Mouse (Mus musculus): Measurements from ENCODE around the gene Gsta3. TPM values are rescaled to one million over a fixed set of nuclear protein-coding genes. Genes with fewer than 3 reads are reported as not detected.
A peak's percentile ranks its signal among the peaks of the same experiment; 100 is the strongest.
"Not testable (repeated sequence)": the region's sequence is repeated elsewhere in the genome, so short reads cannot be mapped to it uniquely, and the experiment has no call there.

Gene Gsta3
- polyA plus RNA-seq (2016; fragmentation: Nextera tagmentation; extraction: Ambion mirVana): 0.36 and 0.64 TPM in 2 replicates

- Histone ChIP-seq H3K9ac (no peak within 1 kb of the TSS), H3K9me3 (replicated peaks) (no peaks in the 10 kb centered on the region), H3K4me2 (no peak within 1 kb of the TSS), H3K27me3 (replicated peaks) (no peaks in the 10 kb centered on the region; the same call in 1 of the 2 replicates), H3K36me3 (no peaks in the 10 kb centered on the region), H3K27ac (ENCODE audit: poor library complexity, severe bottlenecking) (no peak within 1 kb of the TSS), H3K4me1 (replicated peaks) (no peaks in the 10 kb centered on the region), H3K4me3 (no peak within 1 kb of the TSS)
- no peak for ATAC-seq (ENCODE audit: insufficient number of reproducible peaks, low FRiP score)
- 86% methylated on average over 8 of the region's 8 CpGs for WGBS
Measured at GRCm38 (mm10) chr1:21239911-21240898, at the start of gene Gsta3. Gene Gsta3 (plus strand): TSS chr1:21240589.

GRCm38 (mm10) chr1:21206241-21206640 is 34.1 kb upstream of the Gsta3 start:
- no peak overlapping the region for H3K4me2 ChIP-seq
- H3K27ac ChIP-seq (ENCODE audit: poor library complexity, severe bottlenecking): no peak overlapping the region
- no peak overlapping the region for H3K4me3 ChIP-seq
- ATAC-seq (ENCODE audit: insufficient number of reproducible peaks, low FRiP score): no peak
- 84% methylated on average over 1 of the region's 1 CpGs for WGBS
- no peaks in the 10 kb centered on the region for H3K27me3 ChIP-seq (replicated peaks)
- no peaks in the 10 kb centered on the region for H3K36me3 ChIP-seq
- no peaks in the 10 kb centered on the region for H3K9me3 ChIP-seq (replicated peaks)
- no peaks in the 10 kb centered on the region for H3K4me1 ChIP-seq (replicated peaks)
- no peak overlapping the region for H3K9ac ChIP-seq

GRCm38 (mm10) chr1:21213537-21213936 is 26.9 kb upstream of the Gsta3 start:
- not testable (repeated sequence) for H3K27ac ChIP-seq (ENCODE audit: poor library complexity, severe bottlenecking); H3K36me3 ChIP-seq; H3K27me3 ChIP-seq (replicated peaks); H3K4me3 ChIP-seq; H3K9me3 ChIP-seq (replicated peaks); ATAC-seq (ENCODE audit: insufficient number of reproducible peaks, low FRiP score); H3K4me1 ChIP-seq (replicated peaks); H3K4me2 ChIP-seq; H3K9ac ChIP-seq
- WGBS: 26% methylated on average over 3 of the region's 3 CpGs

- not testable (repeated sequence) for H3K4me2 ChIP-seq; H3K9me3 ChIP-seq (replicated peaks); H3K27me3 ChIP-seq (replicated peaks); H3K4me3 ChIP-seq; H3K4me1 ChIP-seq (replicated peaks); H3K36me3 ChIP-seq; H3K27ac ChIP-seq (ENCODE audit: poor library complexity, severe bottlenecking); ATAC-seq (ENCODE audit: insufficient number of reproducible peaks, low FRiP score); H3K9ac ChIP-seq
- 71% methylated on average over 6 of the region's 6 CpGs for WGBS
Measured at GRCm38 (mm10) chr1:21213991-21214692, 26.2 kb upstream of the Gsta3 start.

DNA sequence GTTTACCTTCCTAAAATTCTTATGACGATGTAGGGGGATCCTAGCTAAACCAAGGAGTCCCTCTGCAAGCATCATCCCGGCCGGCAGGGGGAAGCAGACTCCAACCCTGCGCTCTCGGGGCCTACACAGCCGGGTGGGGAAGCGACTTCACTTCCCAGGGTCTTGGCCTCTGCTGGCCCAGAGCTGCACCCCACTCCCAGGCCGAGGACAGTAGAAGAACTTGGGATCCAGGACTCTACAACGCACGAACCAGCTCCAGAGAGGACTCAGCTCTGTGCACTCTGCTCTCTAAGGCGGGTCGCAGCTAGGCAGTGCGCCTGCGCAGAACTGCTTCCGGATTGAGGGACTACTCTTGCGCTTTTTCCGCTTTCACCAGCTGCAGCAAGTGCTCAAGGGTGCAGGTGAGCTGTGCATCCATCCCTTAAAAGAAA is 21.9 kb upstream of the Gsta3 start, which contains the start of gene Tmem14a:
Gene Tmem14a (plus strand): TSS at position 87 of the 431 bp plus-strand sequence.
- H3K4me2 ChIP-seq: peak within 1 kb of the TSS; percentile 78
- H3K27me3 ChIP-seq (replicated peaks): 0 out of 2 replicates have a peak, but pooled peaks cover 6% of the 10 kb centered on the region
- WGBS: under 1% methylated on average over 17 of the region's 17 CpGs
- ATAC-seq (ENCODE audit: insufficient number of reproducible peaks, low FRiP score): peak; percentile 88
- H3K27ac ChIP-seq (ENCODE audit: poor library complexity, severe bottlenecking): no peak within 1 kb of the TSS
- peaks cover 5% of the 10 kb centered on the region; the same call in 1 of the 2 replicates for H3K4me1 ChIP-seq (replicated peaks)
- H3K9me3 ChIP-seq (replicated peaks): no peaks in the 10 kb centered on the region
- H3K36me3 ChIP-seq: no peaks in the 10 kb centered on the region
- H3K4me3 ChIP-seq: peak within 1 kb of the TSS; percentile 64
- H3K9ac ChIP-seq: peak within 1 kb of the TSS; percentile 76

DNA sequence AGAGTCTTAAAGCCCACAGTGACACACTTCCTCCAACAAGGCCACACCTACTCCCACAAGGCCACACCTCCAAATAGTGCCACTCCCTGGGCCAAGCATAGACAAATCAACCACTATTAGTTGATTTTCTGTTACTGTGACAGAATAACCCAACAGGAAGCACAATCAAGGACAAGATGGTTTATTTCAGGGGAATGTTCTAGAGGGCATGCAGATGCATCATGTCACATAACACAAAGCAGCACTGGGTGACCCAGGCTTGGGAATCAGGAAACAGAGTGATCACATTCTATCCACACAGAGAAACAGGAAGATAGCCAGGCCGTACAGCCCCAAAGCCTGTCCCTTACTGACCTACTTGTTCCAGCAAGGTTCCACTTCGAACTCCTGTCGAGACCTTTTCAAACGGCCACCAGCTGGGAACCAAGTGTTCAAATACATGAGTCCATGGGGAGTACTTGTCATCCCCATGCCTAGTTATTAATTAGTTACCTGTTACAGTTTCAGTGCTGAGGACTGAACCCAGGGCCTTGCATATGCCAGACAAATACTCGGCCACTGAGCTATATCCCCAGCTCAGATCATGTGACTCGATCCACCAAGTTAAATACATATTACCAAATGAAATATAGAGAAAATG is 12.5 kb upstream of the Gsta3 start:
- no peaks in the 10 kb centered on the region for H3K27me3 ChIP-seq (replicated peaks)
- no peak overlapping the region for H3K27ac ChIP-seq (ENCODE audit: poor library complexity, severe bottlenecking)
- no peak overlapping the region for H3K4me3 ChIP-seq
- H3K36me3 ChIP-seq: peaks cover 12% of the 10 kb centered on the region
- H3K9me3 ChIP-seq (replicated peaks): no peaks in the 10 kb centered on the region
- H3K9ac ChIP-seq: no peak overlapping the region
- no peak overlapping the region for H3K4me2 ChIP-seq
- no peak for ATAC-seq (ENCODE audit: insufficient number of reproducible peaks, low FRiP score)
- no peaks in the 10 kb centered on the region for H3K4me1 ChIP-seq (replicated peaks)
- 84% methylated on average over 6 of the region's 6 CpGs for WGBS

DNA sequence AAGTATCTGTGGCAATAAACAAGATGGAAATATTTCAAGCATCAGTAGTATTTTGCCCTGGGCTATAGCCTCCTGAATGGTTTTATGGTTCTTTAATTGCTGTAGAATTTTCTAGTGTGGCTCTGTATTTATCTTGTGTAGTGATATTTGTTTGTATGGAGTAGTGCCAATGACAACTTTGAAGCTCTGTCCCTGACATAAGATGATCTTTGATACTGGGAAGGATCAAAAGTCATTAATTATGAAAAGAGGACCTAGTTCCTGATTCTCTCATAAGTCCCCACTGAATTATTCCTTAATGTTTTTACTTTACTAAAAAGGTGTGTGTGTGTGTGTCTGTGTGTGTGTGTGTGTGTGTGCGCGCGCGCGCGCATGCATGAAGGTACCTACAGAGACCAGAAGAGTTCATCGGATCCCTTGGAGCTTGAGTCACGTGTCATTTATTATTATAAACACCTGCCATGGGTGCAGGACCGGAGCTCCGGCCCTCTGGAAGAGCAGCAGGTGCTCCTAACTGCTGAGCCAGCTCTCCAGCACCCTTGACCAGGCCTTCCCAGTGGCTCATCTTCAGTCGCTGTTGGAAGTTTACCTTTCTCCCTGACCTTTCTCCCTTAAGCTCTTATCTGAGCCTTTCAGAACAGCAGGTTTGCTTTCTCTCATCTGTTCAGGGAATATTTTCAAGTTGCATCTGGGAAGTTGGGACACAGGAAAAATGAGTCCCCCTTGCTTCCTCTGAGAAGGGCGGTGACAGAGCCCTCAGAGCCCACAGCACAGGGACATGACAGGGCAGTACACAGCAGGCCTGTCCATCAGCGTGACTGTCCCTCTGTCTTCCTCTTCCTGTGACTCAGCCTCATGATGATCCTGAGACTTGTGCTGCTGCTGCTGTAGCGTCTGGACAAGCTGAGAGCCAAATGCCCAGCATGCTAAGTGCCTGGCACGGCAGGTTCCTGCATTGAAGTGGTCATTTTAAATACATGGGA is 11.4 kb upstream of the Gsta3 start:
- not testable (repeated sequence) for H3K9ac ChIP-seq; H3K4me1 ChIP-seq (replicated peaks); H3K27me3 ChIP-seq (replicated peaks); H3K4me3 ChIP-seq; H3K4me2 ChIP-seq; ATAC-seq (ENCODE audit: insufficient number of reproducible peaks, low FRiP score); H3K9me3 ChIP-seq (replicated peaks); H3K27ac ChIP-seq (ENCODE audit: poor library complexity, severe bottlenecking)
- H3K36me3 ChIP-seq: peaks cover 12% of the 10 kb centered on the region
- 77% methylated on average over 15 of the region's 15 CpGs for WGBS

GRCm38 (mm10) chr1:21230376-21230775 is 10.0 kb upstream of the Gsta3 start:
- Histone ChIP-seq H3K4me3 (no peak overlapping the region), H3K4me2 (no peak overlapping the region), H3K9me3 (replicated peaks) (no peaks in the 10 kb centered on the region), H3K4me1 (replicated peaks) (no peaks in the 10 kb centered on the region), H3K27ac (ENCODE audit: poor library complexity, severe bottlenecking) (no peak overlapping the region), H3K36me3 (peaks cover 12% of the 10 kb centered on the region), H3K27me3 (replicated peaks) (no peaks in the 10 kb centered on the region), H3K9ac (no peak overlapping the region)
- 80% methylated on average over 2 of the region's 2 CpGs for WGBS
- ATAC-seq (ENCODE audit: insufficient number of reproducible peaks, low FRiP score): no peak

GRCm38 (mm10) chr1:21231744-21232464 is 8.5 kb upstream of the Gsta3 start:
- H3K9me3 ChIP-seq (replicated peaks): no peaks in the 10 kb centered on the region
- H3K27ac ChIP-seq (ENCODE audit: poor library complexity, severe bottlenecking): no peak overlapping the region
- H3K4me1 ChIP-seq (replicated peaks): no peaks in the 10 kb centered on the region
- no peak for ATAC-seq (ENCODE audit: insufficient number of reproducible peaks, low FRiP score)
- no peak overlapping the region for H3K4me3 ChIP-seq
- no peaks in the 10 kb centered on the region for H3K27me3 ChIP-seq (replicated peaks)
- no peak overlapping the region for H3K4me2 ChIP-seq
- 72% methylated on average over 5 of the region's 5 CpGs for whole genome bisulfite sequencing
- no peak overlapping the region for H3K9ac ChIP-seq
- H3K36me3 ChIP-seq: peaks cover 6% of the 10 kb centered on the region

DNA sequence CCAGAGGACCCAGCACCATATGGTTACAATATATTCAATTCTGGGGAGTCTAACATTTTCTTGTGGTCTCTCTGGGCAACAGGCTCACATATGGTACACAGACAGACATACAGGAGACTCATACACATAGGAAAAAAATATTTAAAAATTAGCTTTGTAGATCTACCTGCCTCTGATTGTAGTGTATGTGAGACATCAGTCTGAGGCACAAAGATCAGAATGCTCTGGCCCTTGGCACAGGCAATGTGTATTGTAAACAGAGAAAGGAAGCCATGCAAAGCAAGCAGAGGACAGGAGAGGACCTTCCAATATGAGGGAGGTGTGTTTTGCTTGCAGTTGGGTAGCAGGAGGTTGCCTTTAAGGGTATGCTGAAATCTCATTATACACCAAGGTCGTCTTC is 7.9 kb upstream of the Gsta3 start:
- ATAC-seq (ENCODE audit: insufficient number of reproducible peaks, low FRiP score): no peak
- Histone ChIP-seq H3K9ac (no peak overlapping the region), H3K9me3 (replicated peaks) (no peaks in the 10 kb centered on the region), H3K27me3 (replicated peaks) (no peaks in the 10 kb centered on the region), H3K4me1 (replicated peaks) (no peaks in the 10 kb centered on the region), H3K36me3 (peaks cover 4% of the 10 kb centered on the region), H3K4me2 (no peak overlapping the region), H3K4me3 (no peak overlapping the region), H3K27ac (ENCODE audit: poor library complexity, severe bottlenecking) (no peak overlapping the region)
- 85% methylated on average over 1 of the region's 1 CpGs for WGBS
